Mouse (Mus musculus) adrenal gland (tissue): ENCODE measurements around the gene 1700030K09Rik.

ENCODE experiments used
- intact Hi-C: fragments of 180-260 bp; cut with DNase I; formaldehyde crosslinking; loops from one replicate; pipeline ENCODE4 v1.15.1; 2025

Gene 1700030K09Rik

GRCm38 (mm10) chr8:72458457-72458856 is 14.8 kb downstream of the 1700030K09Rik start:
- intact Hi-C loops = no loop called here

- intact Hi-C loops = no loop called here
Measured at GRCm38 (mm10) chr8:72459881-72460533, 16.3 kb downstream of the 1700030K09Rik start.

GRCm38 (mm10) chr8:72464211-72464610 is 20.5 kb downstream of the 1700030K09Rik start:
- intact Hi-C loops = no loop called here

- intact Hi-C loops = no loop called here
Measured at GRCm38 (mm10) chr8:72469243-72469642, 25.6 kb downstream of the 1700030K09Rik start.

- intact Hi-C loops = no loop called here
Measured at GRCm38 (mm10) chr8:72469984-72470383, 26.3 kb downstream of the 1700030K09Rik start.

GRCm38 (mm10) chr8:72470684-72471083 is 27.0 kb downstream of the 1700030K09Rik start:
- intact Hi-C loops = no loop called here

- intact Hi-C loops = loop anchor here (5.0 kb wide), 1 partner anchor 72 kb away; the partner anchor contains the start of gene Med26
Measured at GRCm38 (mm10) chr8:72474826-72475546, 31.3 kb downstream of the 1700030K09Rik start, which contains the start of gene Cherp. TSS of gene Cherp (minus strand) at chr8:72475226.

- intact Hi-C loops = no loop called here
Measured at GRCm38 (mm10) chr8:72485456-72486199, 41.9 kb downstream of the 1700030K09Rik start.

- intact Hi-C loops = no loop called here
Measured at GRCm38 (mm10) chr8:72487014-72487413, 43.3 kb downstream of the 1700030K09Rik start.

GRCm38 (mm10) chr8:72491017-72491416 is 47.3 kb downstream of the 1700030K09Rik start:
- intact Hi-C loops = loop anchor here (5.0 kb wide), 1 partner anchor 56 kb away; the partner anchor contains the start of gene Med26

GRCm38 (mm10) chr8:72491680-72492621 is 48.3 kb downstream of the 1700030K09Rik start, which contains the start of gene Slc35e1:
TSS of gene Slc35e1 (minus strand) at chr8:72492614.
- intact Hi-C loops = loop anchor here (5.0 kb wide), 1 partner anchor 55 kb away; the partner anchor contains the start of gene Med26

- intact Hi-C loops = loop anchor here (5.0 kb wide), 1 partner anchor 55 kb away; the partner anchor contains the start of gene Med26
Measured at GRCm38 (mm10) chr8:72492622-72493081, 49.0 kb downstream of the 1700030K09Rik start.

GRCm38 (mm10) chr8:72493381-72493780 is 49.7 kb downstream of the 1700030K09Rik start:
- intact Hi-C loops = loop anchor here (5.0 kb wide), 1 partner anchor 54 kb away; the partner anchor contains the start of gene Med26

- intact Hi-C loops = no loop called here
Measured at GRCm38 (mm10) chr8:72495411-72496111, 51.9 kb downstream of the 1700030K09Rik start.

GRCm38 (mm10) chr8:72496217-72496616 is 52.5 kb downstream of the 1700030K09Rik start:
- intact Hi-C loops = no loop called here

GRCm38 (mm10) chr8:72497911-72498310 is 54.2 kb downstream of the 1700030K09Rik start:
- intact Hi-C loops = no loop called here

- intact Hi-C loops = no loop called here
Measured at GRCm38 (mm10) chr8:72498527-72498926, 54.8 kb downstream of the 1700030K09Rik start.

- intact Hi-C loops = no loop called here
Measured at GRCm38 (mm10) chr8:72499521-72500284, 56.0 kb downstream of the 1700030K09Rik start.

- intact Hi-C loops = no loop called here
Measured at GRCm38 (mm10) chr8:72500521-72500931, 56.8 kb downstream of the 1700030K09Rik start.
